13 mouse cellular contexts compared by ENCODE assay signal in the genomic region with DNA sequence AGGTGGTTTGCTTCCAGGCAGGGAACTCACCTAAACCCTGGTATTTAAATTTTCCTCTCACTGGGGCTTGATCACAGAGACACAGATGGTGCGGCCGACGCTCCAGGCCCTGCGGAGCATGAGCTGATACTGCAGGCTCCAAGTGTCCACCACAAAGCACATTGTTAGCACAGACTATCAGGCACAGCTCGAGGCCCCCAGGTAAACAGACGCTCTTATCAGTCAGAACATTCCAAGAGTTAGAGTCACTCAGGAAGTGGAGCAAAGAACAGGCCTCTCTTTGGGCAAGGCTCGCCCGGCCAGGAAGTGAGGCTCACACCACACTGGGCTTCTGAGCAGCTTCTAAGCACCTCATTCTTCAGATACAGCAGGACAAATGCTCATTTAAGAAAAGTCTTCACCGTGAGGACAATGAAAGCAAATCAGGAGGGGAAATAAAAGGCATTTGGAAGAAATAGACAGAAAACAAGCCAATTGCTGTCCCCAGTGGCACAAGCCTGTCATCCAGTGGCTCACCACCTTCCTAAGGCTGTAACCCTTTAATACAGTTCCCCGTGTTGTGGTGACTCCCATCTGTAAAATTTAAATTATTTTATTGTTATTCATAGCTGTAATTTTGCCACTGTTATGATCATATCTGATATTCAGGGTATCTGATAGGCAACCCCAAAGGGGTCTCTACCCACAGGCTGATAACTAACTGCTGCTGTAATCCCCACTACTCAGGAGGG. TPM values are rescaled to one million over a fixed set of nuclear protein-coding genes. Genes with fewer than 3 reads are reported as not detected.
DNase-seq lines count a peak whose midpoint lies in the region; ATAC-seq lines count a peak whose summit lies in the region.
"Had no signal": no experiment of that assay in that cellular context is flagged by ENCODE, and none has a peak within 500 bp of the region (broad histone marks: within the 10 kb centered on the region; RNA-seq: fewer than 3 reads in every experiment).

No protein-coding gene starts in this region.

- no peak overlapping the region for H3K4me3 ChIP-seq in liver, embryonic 11.5 days (ENCODE audit: low read depth, low read length)
- H3K4me3 ChIP-seq in hindbrain, embryonic 10.5 days, result no peak overlapping the region
- H3K4me3 ChIP-seq: left cerebral cortex, adult 2 months had no signal

- peak; percentile 4 for DNase-seq in cerebellum, adult 11-12 months
- no peak for DNase-seq in cerebellum, postnatal 36 days
- peak; percentile 4 for DNase-seq in c-Kit-positive CD71-positive TER-119-positive erythroid progenitor cells, embryonic 14.5 days (ENCODE audit: low spot score)
- DNase-seq in liver, embryonic 11.5 days (ENCODE audit: low spot score), result peak; percentile 47
- DNase-seq in lung, postnatal 25 days (ENCODE audit: low spot score), result peak; percentile 55
- DNase-seq in hindbrain, embryonic 10.5 days (ENCODE audit: low spot score), result no peak
- no peak for DNase-seq in kidney, postnatal 4 days
- no peak for DNase-seq in gastrocnemius, postnatal 25 days
- DNase-seq: midbrain, embryonic 14.5 days; thymus, postnatal 36 days had no signal

- peak overlapping the region; percentile 13; the same call in 1 of the 2 replicates for H3K27ac ChIP-seq in liver, embryonic 11.5 days (ENCODE audit: low read depth, low read length)
- H3K27ac ChIP-seq in hindbrain, embryonic 10.5 days, result no peak overlapping the region
- H3K27ac ChIP-seq: kidney, postnatal 0 days; left cerebral cortex, adult 2 months had no signal

- peak; percentile 93 for ATAC-seq in liver, embryonic 11.5 days (replicated peaks; ENCODE audit: low FRiP score)
- ATAC-seq: forebrain, embryonic 14.5 days had no signal

- H3K36me3 ChIP-seq in liver, embryonic 11.5 days (ENCODE audit: control insufficient read depth, insufficient read depth, low read length), result no peaks in the 10 kb centered on the region
- no peaks in the 10 kb centered on the region for H3K36me3 ChIP-seq in hindbrain, embryonic 10.5 days

- H3K27me3 ChIP-seq in liver, embryonic 11.5 days (replicated peaks; ENCODE audit: control insufficient read depth, insufficient read depth, low read length), result no peaks in the 10 kb centered on the region
- H3K27me3 ChIP-seq in hindbrain, embryonic 10.5 days (ENCODE audit: insufficient read depth, poor library complexity, severe bottlenecking), result no peaks in the 10 kb centered on the region

- H3K9ac ChIP-seq in liver, embryonic 11.5 days (ENCODE audit: low read depth, low read length), result no peak overlapping the region

- 14% methylated on average over 10 of the region's 10 CpGs for WGBS in liver, embryonic 11.5 days
- WGBS in hindbrain, embryonic 10.5 days, result 71% methylated on average over 10 of the region's 10 CpGs

- peak overlapping the region; percentile 31; the same call in 1 of the 2 replicates for H3K4me2 ChIP-seq in liver, embryonic 11.5 days

- no peaks in the 10 kb centered on the region for H3K9me3 ChIP-seq in liver, embryonic 11.5 days (ENCODE audit: control insufficient read depth, low read length)
- H3K9me3 ChIP-seq in hindbrain, embryonic 10.5 days, result no peaks in the 10 kb centered on the region

- H3K4me1 ChIP-seq in liver, embryonic 11.5 days (replicated peaks; ENCODE audit: control insufficient read depth, insufficient read depth, low read length), result peaks cover 13% of the 10 kb centered on the region
- peaks cover 5% of the 10 kb centered on the region; the same call in 1 of the 2 replicates for H3K4me1 ChIP-seq in hindbrain, embryonic 10.5 days (replicated peaks)

RNA-seq across cellular contexts. Expression of gene Trim33, which starts 22.8 kb away (rescaled TPM):
- 22.1 and 22.7 TPM in 2 replicates for polyA plus RNA-seq in liver, embryonic 11.5 days (2014; fragmentation: Nextera tagmentation; extraction: Ambion mirVana)
- polyA plus RNA-seq in hindbrain, embryonic 10.5 days (2016; fragmentation: Nextera tagmentation; extraction: Ambion mirVana), result 26.2 and 29.4 TPM in 2 replicates
- total RNA-seq in gastrocnemius, postnatal 25 days (2021), result 10 to 100 TPM in 1 of 2 experiments, 1 to 10 TPM in 1; 8.4 to 10.4 TPM

Comparison
In these comparisons a context has a peak if more than half of its experiments do, and no peak if none do; other contexts are left out.
1. DNase-seq: peak in cerebellum, adult 11-12 months (single experiment), c-Kit-positive CD71-positive TER-119-positive erythroid progenitor cells, embryonic 14.5 days (single experiment), liver, embryonic 11.5 days (single experiment) and lung, postnatal 25 days (single experiment); none in cerebellum, postnatal 36 days (0 of 2), hindbrain, embryonic 10.5 days (single experiment), kidney, postnatal 4 days (0 of 2) and gastrocnemius, postnatal 25 days (single experiment).